Mouse (Mus musculus) NIH3T3 (cell line): ENCODE results near the gene Rhov.

Experiments
- DNase-seq: peaks from one replicate; pipeline ENCODE4 v3.0.0-alpha.2; 2012; ENCODE audit warnings: low read depth

Gene Rhov

GRCm38 (mm10) chr2:119289014-119289416 is 17.9 kb upstream of the Rhov start:
- peak; percentile 37 for DNase-seq

- peak; percentile 99 for DNase-seq
Measured at GRCm38 (mm10) chr2:119288270-119288882, 17.3 kb upstream of the Rhov start, which contains the start of gene Vps18. Gene Vps18, plus strand, starts transcription at chr2:119288740.

GRCm38 (mm10) chr2:119287372-119287771 is 16.3 kb upstream of the Rhov start:
- no peak for DNase-seq

GRCm38 (mm10) chr2:119281899-119282565 is 11.0 kb upstream of the Rhov start:
- DNase-seq = peak; percentile 51

GRCm38 (mm10) chr2:119277810-119278209 is 6.7 kb upstream of the Rhov start:
- DNase-seq = no peak

- DNase-seq = no peak
Measured at GRCm38 (mm10) chr2:119276926-119277325, 5.9 kb upstream of the Rhov start.

- no peak for DNase-seq
Measured at GRCm38 (mm10) chr2:119274126-119274525, 3.1 kb upstream of the Rhov start.

- DNase-seq = no peak
Measured at GRCm38 (mm10) chr2:119270286-119270642, 808 bp downstream of the Rhov start.

GRCm38 (mm10) chr2:119263813-119264212 is 7.3 kb downstream of the Rhov start:
- DNase-seq = peak; percentile 64

GRCm38 (mm10) chr2:119262978-119263377 is 8.1 kb downstream of the Rhov start:
- DNase-seq = peak; percentile 91

- DNase-seq = peak; percentile 53
Measured at GRCm38 (mm10) chr2:119261326-119261725, 9.7 kb downstream of the Rhov start.

GRCm38 (mm10) chr2:119260518-119260917 is 10.6 kb downstream of the Rhov start:
- DNase-seq = no peak

GRCm38 (mm10) chr2:119254976-119255375 is 16.1 kb downstream of the Rhov start:
- DNase-seq = no peak

- peak; percentile 91 for DNase-seq
Measured at GRCm38 (mm10) chr2:119250826-119251478, 20.1 kb downstream of the Rhov start.

GRCm38 (mm10) chr2:119250377-119250776 is 20.7 kb downstream of the Rhov start:
- no peak for DNase-seq

GRCm38 (mm10) chr2:119249592-119250061 is 21.4 kb downstream of the Rhov start:
- DNase-seq = no peak

GRCm38 (mm10) chr2:119247904-119248303 is 23.2 kb downstream of the Rhov start:
- no peak for DNase-seq

- no peak for DNase-seq
Measured at GRCm38 (mm10) chr2:119245246-119245645, 25.8 kb downstream of the Rhov start.

GRCm38 (mm10) chr2:119242548-119242947 is 28.5 kb downstream of the Rhov start:
- DNase-seq = peak; percentile 27

GRCm38 (mm10) chr2:119240819-119241186 is 30.3 kb downstream of the Rhov start:
- no peak for DNase-seq

GRCm38 (mm10) chr2:119240075-119240818 is 30.8 kb downstream of the Rhov start:
- no peak for DNase-seq

- no peak for DNase-seq
Measured at GRCm38 (mm10) chr2:119238671-119239070, 32.4 kb downstream of the Rhov start.

- no peak for DNase-seq
Measured at GRCm38 (mm10) chr2:119237871-119238220, 33.2 kb downstream of the Rhov start.
